Mouse (Mus musculus) heart, embryonic 16.5 days (tissue): Measurements from ENCODE around the gene Abcg5. TPM values are rescaled to one million over a fixed set of nuclear protein-coding genes. Genes with fewer than 3 reads are reported as not detected.

ENCODE experiments used
- ATAC-seq: fragments of 200-750 bp; cut with Nextera tagmentation; replicated peaks from 2 replicates; pipeline ENCODE4 v1.8.0; 2017; ENCODE audit warnings: moderate number of reproducible peaks; ENCODE audit not compliant: insufficient read depth, low FRiP score; ENCODE audit errors: extremely low read depth
- H3K27ac ChIP-seq: fragments of 300-500 bp; sonication (generic); 2 replicates; pipeline ENCODE4 v1.5.1; 2014; ENCODE audit warnings: mild to moderate bottlenecking, low read length, control low read depth, moderate library complexity
- H3K27me3 ChIP-seq: fragments of 300-500 bp; sonication (generic); 2 replicates; pipeline ENCODE4 v1.6.1; 2014; ENCODE audit warnings: low read length, mixed read lengths; ENCODE audit not compliant: control insufficient read depth, insufficient read depth
- H3K36me3 ChIP-seq: fragments of 300-500 bp; sonication (generic); 2 replicates; pipeline ENCODE4 v1.6.1; 2014; ENCODE audit not compliant: control insufficient read depth, insufficient read depth
- H3K4me1 ChIP-seq: fragments of 300-500 bp; sonication (generic); 2 replicates; pipeline ENCODE4 v1.6.1; 2014; ENCODE audit warnings: low read length, mixed read lengths; ENCODE audit not compliant: control insufficient read depth, insufficient read depth
- H3K4me2 ChIP-seq: fragments of 300-500 bp; sonication (generic); 2 replicates; pipeline ENCODE4 v1.6.1; 2014; ENCODE audit warnings: low read depth, mild to moderate bottlenecking, control low read depth, low read length
- H3K4me3 ChIP-seq: fragments of 300-500 bp; sonication (generic); 2 replicates; pipeline ENCODE4 v1.5.1; 2014; ENCODE audit warnings: mild to moderate bottlenecking, control low read depth, low read length
- H3K9ac ChIP-seq: fragments of 300-500 bp; sonication (generic); 2 replicates; pipeline ENCODE4 v1.6.1; 2014; ENCODE audit warnings: low read length, control low read depth
- H3K9me3 ChIP-seq: fragments of 300-500 bp; sonication (generic); replicated peaks from 2 replicates; pipeline ENCODE4 v1.6.1; 2016; ENCODE audit warnings: low read length; ENCODE audit not compliant: control insufficient read depth
- WGBS: fragments of 180-500 bp; shearing (Covaris S2); extraction: QIAGEN DNeasy Blood & Tissue Kit; methylation state at CpG from one replicate; pipeline ENCODE4 v1.1.7; 2014; 5-methylcytosine and 5-hydroxymethylcytosine counted together
- polyA plus RNA-seq: library from polyadenylated mRNA; unstranded; fragments of >200 nt; fragmentation: Nextera tagmentation; extraction: Ambion mirVana; gene quantifications from 2 replicates; pipeline ENCODE4 v1.2.1, GENCODE M21; 2015

The Abcg5 gene
- polyA plus RNA-seq, 1 experiment from 2014 or later = 0.18 TPM

GRCm38 (mm10) chr17:84617953-84618352 lies 64.9 kb downstream of the Abcg5 start:
- Histone ChIP-seq H3K9me3 (no peaks in the 10 kb centered on the region), H3K4me1 (no peaks in the 10 kb centered on the region), H3K9ac (no peak overlapping the region), H3K4me3 (no peak overlapping the region), H3K27ac (no peak overlapping the region), H3K4me2 (no peak overlapping the region), H3K36me3 (no peaks in the 10 kb centered on the region), H3K27me3 (no peaks in the 10 kb centered on the region)
- no peak for ATAC-seq
- WGBS = 89% methylated on average over 6 of the region's 6 CpGs

DNA sequence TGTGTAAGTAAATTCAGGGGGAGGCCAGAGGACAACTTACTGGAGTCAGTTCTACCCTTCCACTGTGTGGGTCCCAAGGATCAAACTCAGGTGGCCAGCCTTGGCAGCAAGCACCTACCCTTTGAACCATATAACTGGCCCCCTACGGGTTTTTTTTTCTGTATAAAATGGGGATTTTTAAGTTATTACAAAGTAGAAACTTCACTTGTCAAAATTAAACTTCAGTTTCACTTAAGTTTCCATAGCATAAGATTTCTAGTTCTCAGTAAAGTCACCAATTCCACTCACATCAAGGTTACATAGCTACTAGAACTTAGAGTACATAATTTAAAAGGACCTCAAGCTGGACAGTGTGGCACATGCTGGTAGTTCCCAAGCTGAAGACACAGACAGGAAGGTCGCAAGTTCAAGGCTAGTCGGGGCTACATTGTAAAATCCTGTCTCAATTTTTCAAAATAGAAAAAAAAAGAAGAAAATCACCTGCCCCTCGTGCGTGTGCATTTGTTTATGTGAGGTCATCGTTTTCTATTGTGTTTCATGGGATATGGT lies 66.2 kb downstream of the Abcg5 start:
- no peaks in the 10 kb centered on the region for H3K9me3 ChIP-seq
- H3K27me3 ChIP-seq = no peaks in the 10 kb centered on the region
- no peaks in the 10 kb centered on the region for H3K4me1 ChIP-seq
- no peak overlapping the region for H3K9ac ChIP-seq
- H3K4me2 ChIP-seq = no peak overlapping the region
- H3K4me3 ChIP-seq = no peak overlapping the region
- ATAC-seq = no peak
- WGBS = 82% methylated on average over 6 of the region's 6 CpGs
- no peak overlapping the region for H3K27ac ChIP-seq
- 0 out of 2 replicates have a peak, but pooled peaks cover 2% of the 10 kb centered on the region for H3K36me3 ChIP-seq

GRCm38 (mm10) chr17:84615811-84616210 lies 67.0 kb downstream of the Abcg5 start:
- H3K36me3 ChIP-seq = 0 out of 2 replicates have a peak, but pooled peaks cover 2% of the 10 kb centered on the region
- ATAC-seq = no peak
- no peaks in the 10 kb centered on the region for H3K4me1 ChIP-seq
- H3K9ac ChIP-seq = no peak overlapping the region
- no peak overlapping the region for H3K27ac ChIP-seq
- H3K9me3 ChIP-seq = no peaks in the 10 kb centered on the region
- H3K4me2 ChIP-seq = no peak overlapping the region
- WGBS = 86% methylated on average over 11 of the region's 11 CpGs
- no peak overlapping the region for H3K4me3 ChIP-seq
- no peaks in the 10 kb centered on the region for H3K27me3 ChIP-seq

DNA sequence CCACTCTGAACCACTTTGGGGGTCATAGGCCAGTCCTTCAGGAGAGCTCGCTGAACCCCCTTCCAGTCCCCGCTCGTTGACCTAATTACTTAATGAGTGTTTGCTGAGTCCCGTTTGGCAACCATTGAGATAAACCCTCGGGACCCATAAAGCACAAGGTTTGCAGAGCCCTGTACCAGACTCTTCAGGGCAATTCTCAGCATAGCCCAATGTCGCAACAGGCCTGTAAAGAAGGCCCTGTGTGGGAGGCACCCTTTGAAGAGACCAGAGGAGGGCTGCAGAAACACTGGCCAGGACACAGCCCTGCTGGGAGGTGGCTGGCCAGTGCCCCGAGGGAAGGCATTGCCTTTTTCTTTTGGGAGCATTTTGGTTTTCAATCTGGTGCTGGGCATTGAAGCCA lies 70.8 kb downstream of the Abcg5 start:
- no peak overlapping the region for H3K4me2 ChIP-seq
- 64% methylated on average over 7 of the region's 7 CpGs for WGBS
- H3K4me3 ChIP-seq = no peak overlapping the region
- no peaks in the 10 kb centered on the region for H3K4me1 ChIP-seq
- no peaks in the 10 kb centered on the region for H3K9me3 ChIP-seq
- no peak overlapping the region for H3K27ac ChIP-seq
- ATAC-seq = no peak
- H3K9ac ChIP-seq = no peak overlapping the region
- H3K27me3 ChIP-seq = no peaks in the 10 kb centered on the region
- 0 out of 2 replicates have a peak, but pooled peaks cover 2% of the 10 kb centered on the region for H3K36me3 ChIP-seq

DNA sequence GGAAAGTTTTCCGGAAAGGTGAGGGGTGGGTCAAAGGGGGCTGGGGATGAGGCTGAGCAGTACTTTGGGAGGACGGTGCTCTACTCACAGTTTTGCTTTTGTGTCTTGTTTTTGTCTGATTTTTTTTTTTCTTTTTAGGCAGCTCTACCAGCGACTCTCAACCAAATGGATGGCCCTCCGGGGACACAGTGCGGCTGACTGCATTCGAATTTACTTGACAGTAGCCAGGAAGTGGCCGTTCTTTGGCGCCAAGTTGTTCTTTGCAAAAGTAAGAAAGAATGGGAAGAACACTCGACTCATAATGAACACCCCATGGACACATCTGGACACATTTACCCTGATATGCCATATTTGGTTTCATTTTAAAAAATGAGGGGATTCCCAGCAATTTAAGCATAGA lies 71.3 kb downstream of the Abcg5 start:
- Histone ChIP-seq H3K27me3 (no peaks in the 10 kb centered on the region), H3K9ac (no peak overlapping the region), H3K4me2 (no peak overlapping the region), H3K27ac (no peak overlapping the region), H3K4me1 (no peaks in the 10 kb centered on the region), H3K4me3 (no peak overlapping the region), H3K9me3 (no peaks in the 10 kb centered on the region), H3K36me3 (0 out of 2 replicates have a peak, but pooled peaks cover 2% of the 10 kb centered on the region)
- 81% methylated on average over 9 of the region's 9 CpGs for WGBS
- ATAC-seq = no peak

GRCm38 (mm10) chr17:84608606-84609005 lies 74.2 kb downstream of the Abcg5 start:
- Histone ChIP-seq H3K27ac (no peak overlapping the region), H3K36me3 (0 out of 2 replicates have a peak, but pooled peaks cover 2% of the 10 kb centered on the region), H3K4me1 (no peaks in the 10 kb centered on the region), H3K9me3 (no peaks in the 10 kb centered on the region), H3K4me2 (no peak overlapping the region), H3K4me3 (no peak overlapping the region), H3K9ac (no peak overlapping the region), H3K27me3 (no peaks in the 10 kb centered on the region)
- ATAC-seq = no peak
- 77% methylated on average over 4 of the region's 4 CpGs for WGBS

Other genes starting within 250 kb of the Abcg5 start
- 4.8 and 5.3 TPM in 2 replicates for gene Thada, start 216.8 kb downstream of the Abcg5 start, polyA plus RNA-seq
- gene Plekhh2, start 171.1 kb downstream of the Abcg5 start, polyA plus RNA-seq = 1.6 and 2.3 TPM in 2 replicates
- 11.7 and 13.0 TPM in 2 replicates for gene Dync2li1, start 56.5 kb downstream of the Abcg5 start, polyA plus RNA-seq
- gene Abcg8, start 6.7 kb downstream of the Abcg5 start, polyA plus RNA-seq = 0.17 TPM in 1 of 2 replicates, not detected in the other
- 68.9 and 77.2 TPM in 2 replicates for gene Lrpprc, start 107.8 kb upstream of the Abcg5 start, polyA plus RNA-seq